Mouse (Mus musculus): Measurements from ENCODE around the gene Dclk1.

The Dclk1 gene

GRCm38 (mm10) chr3:55543929-55544684 lies 301.9 kb downstream of the Dclk1 start:
- no peak for DNase-seq

- no peak for DNase-seq
Measured at GRCm38 (mm10) chr3:55545296-55545695, 303.1 kb downstream of the Dclk1 start.

GRCm38 (mm10) chr3:55545916-55546315 lies 303.8 kb downstream of the Dclk1 start:
- DNase-seq = no peak

- no peak for DNase-seq
Measured at GRCm38 (mm10) chr3:55547106-55547505, 304.9 kb downstream of the Dclk1 start.

GRCm38 (mm10) chr3:55549376-55549775 lies 307.2 kb downstream of the Dclk1 start:
- no peak for DNase-seq

- no peak for DNase-seq
Measured at GRCm38 (mm10) chr3:55550962-55551361, 308.8 kb downstream of the Dclk1 start.

GRCm38 (mm10) chr3:55551912-55552311 lies 309.7 kb downstream of the Dclk1 start:
- DNase-seq = no peak

GRCm38 (mm10) chr3:55553031-55553430 lies 310.9 kb downstream of the Dclk1 start:
- no peak for DNase-seq

- no peak for DNase-seq
Measured at GRCm38 (mm10) chr3:55555848-55556247, 313.7 kb downstream of the Dclk1 start.

GRCm38 (mm10) chr3:55558570-55558969 lies 316.4 kb downstream of the Dclk1 start:
- DNase-seq = no peak

GRCm38 (mm10) chr3:55567476-55567875 lies 325.3 kb downstream of the Dclk1 start:
- no peak for DNase-seq

- no peak for DNase-seq
Measured at GRCm38 (mm10) chr3:55569539-55569938, 327.4 kb downstream of the Dclk1 start.

- DNase-seq = no peak
Measured at GRCm38 (mm10) chr3:55571034-55571433, 328.9 kb downstream of the Dclk1 start.

- DNase-seq = no peak
Measured at GRCm38 (mm10) chr3:55571552-55572296, 329.6 kb downstream of the Dclk1 start.

GRCm38 (mm10) chr3:55572297-55572681 lies 330.1 kb downstream of the Dclk1 start:
- DNase-seq = no peak

- peak; percentile 60 for DNase-seq
Measured at GRCm38 (mm10) chr3:55574003-55574402, 331.8 kb downstream of the Dclk1 start.

- peak; percentile 7 for DNase-seq
Measured at GRCm38 (mm10) chr3:55587434-55587971, 345.3 kb downstream of the Dclk1 start.

GRCm38 (mm10) chr3:55587972-55588946 lies 346.1 kb downstream of the Dclk1 start:
- peak; percentile 75 for DNase-seq

Measured in kidney, adult 9 months (tissue).